Mouse (Mus musculus) 3134 (cell line): Measurements from ENCODE around the gene Tyk2.
A peak's percentile ranks its signal among the peaks of the same experiment; 100 is the strongest.

Experiments
- DNase-seq: peaks from one replicate; pipeline ENCODE4 v3.0.0-alpha.2; 2011; ENCODE audit warnings: low spot score; ENCODE audit not compliant: insufficient read length; ENCODE audit errors: extremely low read depth

Tyk2 gene

GRCm38 (mm10) chr9:21131059-21131956, at the start of gene Tyk2:
TSS of gene Tyk2 (minus strand) at chr9:21131243.
- peak; percentile 89 for DNase-seq

DNA sequence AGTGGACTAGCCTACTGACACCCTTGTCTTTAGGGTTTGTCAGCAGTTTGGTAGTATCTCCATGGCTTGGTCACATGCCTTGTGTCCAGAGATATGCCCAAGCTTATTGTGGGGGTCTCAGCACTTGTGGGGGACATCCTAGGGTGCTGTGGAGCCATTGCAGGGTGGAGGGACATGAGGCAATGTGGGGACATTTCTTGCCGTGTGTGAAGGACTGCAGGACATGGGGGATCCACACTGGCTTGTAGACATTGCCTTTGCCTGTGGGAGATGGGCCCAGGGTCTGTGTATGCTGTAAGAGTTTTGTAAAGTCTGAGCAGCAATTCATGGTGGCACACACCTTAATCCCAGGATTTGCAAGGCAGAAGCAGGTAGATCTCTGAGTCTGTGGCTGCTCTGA, 49.8 kb upstream of the Tyk2 start:
- no peak for DNase-seq

DNA sequence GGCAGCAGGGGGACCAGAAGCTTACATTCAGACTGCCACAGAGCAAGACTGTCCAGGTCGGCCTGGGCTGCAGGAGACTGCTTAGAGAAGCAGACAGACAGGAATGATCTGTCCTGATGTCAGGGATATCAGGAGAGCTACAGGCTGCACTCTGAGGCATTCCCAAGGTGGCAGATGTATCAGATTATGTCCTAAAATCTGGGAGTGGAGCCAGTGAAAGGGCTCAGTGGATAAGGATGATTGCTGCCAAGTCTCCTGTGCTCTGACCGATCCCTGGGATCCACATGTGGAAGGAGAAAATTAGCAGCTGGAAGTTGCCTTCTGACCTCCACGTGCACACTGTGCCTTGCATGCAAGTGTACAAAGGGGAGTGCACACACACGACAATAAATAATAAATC, 49.4 kb upstream of the Tyk2 start:
- DNase-seq = no peak

DNA sequence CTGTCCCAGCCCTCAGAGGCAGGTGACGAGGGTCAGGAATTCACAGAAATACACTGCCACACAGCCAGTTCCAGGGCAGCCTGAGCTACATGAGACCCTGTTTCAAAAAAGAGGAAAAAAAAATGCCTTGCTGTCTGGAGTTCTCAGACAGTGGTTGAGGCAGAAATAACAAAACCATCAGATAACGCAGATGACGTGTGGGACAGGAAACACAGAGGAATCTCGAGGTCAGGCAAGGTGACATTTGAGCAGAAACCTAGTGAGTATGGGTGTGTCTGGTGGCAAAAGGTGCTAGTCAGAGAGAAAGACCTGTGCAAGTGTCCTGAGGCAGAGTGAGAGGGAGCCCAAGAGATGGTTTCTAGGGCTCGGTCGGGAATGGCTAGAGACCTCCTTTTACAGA, 41.3 kb upstream of the Tyk2 start:
- no peak for DNase-seq

DNA sequence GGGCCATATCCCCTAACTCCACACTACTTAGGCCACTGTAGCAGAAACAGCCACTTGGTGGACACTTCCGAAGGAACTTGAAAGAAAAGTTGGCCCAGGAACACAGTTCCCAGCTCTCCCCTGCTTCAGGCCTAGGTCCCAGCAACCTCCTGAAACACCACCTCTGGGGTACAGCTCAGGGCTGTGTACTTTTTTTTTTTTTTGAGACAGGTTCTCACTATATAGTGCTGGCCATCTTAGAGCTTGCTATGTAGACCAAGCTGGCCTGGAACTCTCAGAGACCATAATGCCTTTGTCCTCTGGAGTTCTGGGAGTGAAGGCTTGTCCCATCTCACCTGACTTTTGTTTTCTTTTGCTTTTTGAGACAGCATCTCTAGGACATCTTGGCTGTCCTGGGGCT, 38.1 kb upstream of the Tyk2 start:
- DNase-seq = no peak

- DNase-seq = peak; percentile 78
Measured at GRCm38 (mm10) chr9:21168161-21169123, 37.4 kb upstream of the Tyk2 start.

GRCm38 (mm10) chr9:21167140-21168097, 36.4 kb upstream of the Tyk2 start:
- no peak for DNase-seq

DNA sequence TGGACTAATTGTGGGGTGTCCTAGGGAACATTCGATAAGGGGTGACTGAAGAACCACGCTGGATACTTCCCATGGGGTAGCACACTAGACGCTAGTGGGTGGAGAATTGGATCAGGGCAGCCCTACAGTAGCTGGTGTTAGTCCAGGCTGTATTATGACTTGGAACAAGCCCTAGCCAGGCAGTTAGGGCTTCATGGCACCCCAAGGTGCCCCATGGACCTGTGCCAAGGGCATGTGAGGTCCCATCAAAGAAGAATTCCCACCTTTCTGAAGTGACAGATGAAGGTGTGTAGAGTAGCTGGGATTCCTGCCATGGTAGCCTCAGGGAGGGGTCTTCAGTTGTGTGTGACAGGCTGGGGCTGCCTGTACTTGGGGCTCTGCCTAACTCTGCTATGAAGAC, 35.5 kb upstream of the Tyk2 start:
- DNase-seq = no peak

- DNase-seq = peak; percentile 51
Measured at GRCm38 (mm10) chr9:21165952-21166451, 35.0 kb upstream of the Tyk2 start.

GRCm38 (mm10) chr9:21165041-21165951, 34.3 kb upstream of the Tyk2 start, which contains the start of gene Pde4a:
TSS of gene Pde4a (plus strand) at chr9:21165714.
- peak; percentile 61 for DNase-seq

- DNase-seq = peak; percentile 39
Measured at GRCm38 (mm10) chr9:21164072-21164471, 33.0 kb upstream of the Tyk2 start.

DNA sequence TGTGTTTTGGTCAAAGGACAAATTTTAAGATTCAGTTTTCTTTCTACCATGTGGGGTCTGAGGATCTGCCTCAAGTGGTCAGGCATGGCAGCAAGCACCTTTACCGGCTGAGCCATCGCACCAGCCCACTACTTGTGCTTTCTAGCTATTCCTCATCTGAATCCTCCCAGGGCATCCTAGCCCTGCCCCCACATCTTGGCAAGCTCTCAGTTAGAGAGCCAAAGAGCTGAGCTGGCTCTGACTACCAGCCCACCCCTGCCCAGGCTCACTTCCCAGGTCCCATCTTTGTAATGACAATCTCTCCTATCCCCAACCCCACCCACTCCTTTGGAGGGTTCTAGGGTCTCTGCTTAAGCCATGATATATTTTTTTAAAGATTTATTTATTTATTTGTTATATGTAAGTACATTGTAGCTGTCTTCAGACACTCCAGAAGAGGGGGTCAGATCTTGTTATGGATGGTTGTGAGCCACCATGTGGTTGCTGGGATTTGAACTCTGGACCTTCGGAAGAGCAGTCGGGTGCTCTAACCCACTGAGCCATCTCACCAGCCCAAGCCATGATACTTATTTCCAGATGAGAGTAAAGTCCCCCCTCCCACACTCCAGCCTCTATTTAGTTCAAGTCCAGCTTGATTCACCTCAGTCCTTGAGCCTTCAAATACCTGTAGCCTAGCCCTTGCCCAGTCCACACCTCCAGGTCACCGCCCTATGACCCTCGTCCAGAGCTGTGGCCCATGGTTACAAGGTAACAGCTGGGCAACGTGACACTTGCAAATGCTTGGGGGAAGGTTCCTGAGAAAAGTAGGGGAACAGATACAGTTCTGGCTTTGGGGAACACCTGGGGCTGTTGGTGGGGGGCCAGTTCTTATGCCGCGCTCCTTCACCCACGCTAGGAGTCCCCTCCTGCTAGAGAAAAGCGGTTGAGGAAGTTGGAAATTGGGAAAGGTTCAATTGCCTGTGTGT, 32.3 kb upstream of the Tyk2 start:
- no peak for DNase-seq

DNA sequence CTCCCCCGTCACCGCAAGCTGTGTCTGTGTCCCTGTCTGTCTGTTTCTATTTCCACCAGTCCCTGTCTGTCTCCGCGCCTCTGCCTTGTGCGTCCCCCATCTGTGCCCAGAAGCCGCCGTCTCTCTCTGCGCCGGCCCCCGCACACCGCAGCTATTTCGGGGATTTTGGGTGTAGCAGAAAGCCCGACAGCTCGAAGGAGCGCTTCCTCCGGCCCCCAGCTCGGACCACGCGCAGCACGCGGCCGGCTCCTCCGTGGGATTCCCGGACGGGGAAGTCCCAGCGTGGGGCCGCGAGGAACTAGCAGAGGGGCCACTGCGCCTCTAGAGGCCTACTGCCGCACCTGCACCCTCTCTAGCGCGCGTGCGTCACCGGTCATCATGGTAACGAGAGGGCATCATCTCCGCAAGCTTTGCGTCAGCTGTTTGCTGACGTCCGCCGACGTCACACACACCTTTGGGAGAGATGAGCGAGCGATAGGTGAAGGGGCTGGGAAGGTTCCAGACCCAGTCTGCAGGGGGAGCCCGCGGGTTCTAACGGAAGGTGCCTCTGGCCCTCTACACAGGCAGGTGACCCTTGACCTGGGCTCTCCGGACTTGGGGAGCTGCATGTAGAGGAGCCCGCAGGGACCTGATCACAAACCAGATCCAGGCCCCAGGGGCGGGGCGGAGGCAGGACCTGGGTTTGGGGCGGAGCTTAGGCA, 30.3 kb upstream of the Tyk2 start:
- DNase-seq = peak; percentile 83

- DNase-seq = no peak
Measured at GRCm38 (mm10) chr9:21154787-21155186, 23.7 kb upstream of the Tyk2 start.

- DNase-seq = no peak
Measured at GRCm38 (mm10) chr9:21153833-21154232, 22.8 kb upstream of the Tyk2 start.

- no peak for DNase-seq
Measured at GRCm38 (mm10) chr9:21153331-21153730, 22.3 kb upstream of the Tyk2 start.

- DNase-seq = no peak
Measured at GRCm38 (mm10) chr9:21152715-21153114, 21.7 kb upstream of the Tyk2 start.
